Mouse (Mus musculus): Measurements from ENCODE around the gene Aldh3a1. TPM values are rescaled to one million over a fixed set of nuclear protein-coding genes. Genes with fewer than 3 reads are reported as not detected.
A peak's percentile ranks its signal among the peaks of the same experiment; 100 is the strongest.
"Not testable (repeated sequence)": the region's sequence is repeated elsewhere in the genome, so short reads cannot be mapped to it uniquely, and the experiment has no call there.

Gene Aldh3a1
- polyA plus RNA-seq (2015; fragmentation: Nextera tagmentation; extraction: Ambion mirVana): not detected in 2 replicates

DNA sequence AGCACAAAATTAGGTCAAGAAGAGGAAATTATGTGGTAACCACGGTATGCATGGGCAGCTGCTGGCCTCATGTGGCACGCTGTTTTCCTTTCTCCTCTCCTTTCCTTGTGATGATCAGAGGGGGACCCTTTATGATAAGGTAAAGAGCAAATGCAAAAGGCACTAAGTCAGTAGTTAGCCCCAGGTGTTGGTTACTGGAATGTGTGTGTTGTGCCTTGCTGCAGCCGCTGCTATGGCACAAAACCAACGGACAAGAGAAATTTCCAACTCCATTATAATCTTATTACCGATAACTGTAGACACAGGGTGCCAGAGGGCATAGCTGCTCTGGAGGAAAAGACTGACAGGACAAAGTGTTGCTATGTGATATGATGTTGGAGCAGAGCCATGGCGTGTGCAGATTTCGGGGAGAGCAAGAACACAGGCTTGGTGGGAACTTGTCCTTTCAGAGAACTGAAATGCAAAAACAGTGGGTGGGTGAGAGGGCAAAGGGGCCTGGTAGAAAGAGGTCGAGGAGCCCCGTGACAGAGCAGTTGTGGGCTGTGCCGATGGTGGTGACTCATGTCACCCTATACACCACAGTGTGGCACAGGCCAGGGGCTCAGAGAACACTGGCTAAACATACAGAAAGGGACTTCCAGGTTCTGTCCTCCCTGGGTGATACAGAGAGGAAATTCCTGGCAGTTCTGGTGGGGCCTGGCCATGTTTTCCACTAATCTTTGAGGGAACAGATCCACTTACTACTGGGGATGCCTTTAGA lies at the start of gene Aldh3a1:
Aldh3a1 (plus strand) TSS at position 51 of the 760 bp plus-strand sequence.
- Histone ChIP-seq H3K9me3 (ENCODE audit: low read length) (no peaks in the 10 kb centered on the region), H3K27ac (ENCODE audit: low read length) (no peak within 1 kb of the TSS), H3K4me3 (ENCODE audit: low read length) (no peak within 1 kb of the TSS), H3K36me3 (ENCODE audit: insufficient read depth, low read length) (no peaks in the 10 kb centered on the region), H3K4me1 (ENCODE audit: insufficient read depth, low read length) (no peaks in the 10 kb centered on the region), H3K27me3 (ENCODE audit: insufficient read depth, low read length) (peaks cover 7% of the 10 kb centered on the region; the same call in 1 of the 2 replicates), H3K4me2 (replicated peaks; ENCODE audit: low read depth, low read length) (no peak within 1 kb of the TSS), H3K9ac (replicated peaks; ENCODE audit: low read length) (no peak within 1 kb of the TSS)
- WGBS: 48% methylated on average over 10 of the region's 10 CpGs
- ATAC-seq (ENCODE audit: low FRiP score, low TSS enrichment): no peak

DNA sequence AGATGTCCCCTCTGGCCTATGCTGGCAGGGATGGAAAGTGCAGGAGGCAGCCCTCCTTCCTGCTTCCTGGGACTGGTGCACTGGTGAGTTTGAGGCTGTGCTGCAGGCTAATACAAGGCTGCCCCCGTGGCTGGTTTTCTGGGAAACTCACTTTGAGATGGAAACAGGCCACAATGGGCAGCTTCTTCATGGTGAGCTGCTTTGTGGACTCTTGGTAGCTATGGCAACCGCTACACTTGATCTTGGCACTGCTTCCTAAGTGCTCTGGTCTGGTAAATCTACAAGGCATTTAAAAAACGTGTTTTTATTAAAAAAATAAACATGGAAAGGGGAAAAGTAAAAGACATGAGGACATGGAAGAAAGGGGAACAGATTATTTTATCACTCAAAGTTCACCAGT lies 49.2 kb upstream of the Aldh3a1 start:
- Histone ChIP-seq H3K9me3 (ENCODE audit: low read length) (no peaks in the 10 kb centered on the region), H3K4me3 (ENCODE audit: low read length) (no peak overlapping the region), H3K4me2 (replicated peaks; ENCODE audit: low read depth, low read length) (no peak overlapping the region), H3K27me3 (ENCODE audit: insufficient read depth, low read length) (no peaks in the 10 kb centered on the region), H3K36me3 (ENCODE audit: insufficient read depth, low read length) (peaks cover 100% of the 10 kb centered on the region), H3K27ac (ENCODE audit: low read length) (no peak overlapping the region), H3K9ac (replicated peaks; ENCODE audit: low read length) (no peak overlapping the region), H3K4me1 (ENCODE audit: insufficient read depth, low read length) (no peaks in the 10 kb centered on the region)
- WGBS: 81% methylated on average over 3 of the region's 3 CpGs
- no peak for ATAC-seq (ENCODE audit: low FRiP score, low TSS enrichment)

DNA sequence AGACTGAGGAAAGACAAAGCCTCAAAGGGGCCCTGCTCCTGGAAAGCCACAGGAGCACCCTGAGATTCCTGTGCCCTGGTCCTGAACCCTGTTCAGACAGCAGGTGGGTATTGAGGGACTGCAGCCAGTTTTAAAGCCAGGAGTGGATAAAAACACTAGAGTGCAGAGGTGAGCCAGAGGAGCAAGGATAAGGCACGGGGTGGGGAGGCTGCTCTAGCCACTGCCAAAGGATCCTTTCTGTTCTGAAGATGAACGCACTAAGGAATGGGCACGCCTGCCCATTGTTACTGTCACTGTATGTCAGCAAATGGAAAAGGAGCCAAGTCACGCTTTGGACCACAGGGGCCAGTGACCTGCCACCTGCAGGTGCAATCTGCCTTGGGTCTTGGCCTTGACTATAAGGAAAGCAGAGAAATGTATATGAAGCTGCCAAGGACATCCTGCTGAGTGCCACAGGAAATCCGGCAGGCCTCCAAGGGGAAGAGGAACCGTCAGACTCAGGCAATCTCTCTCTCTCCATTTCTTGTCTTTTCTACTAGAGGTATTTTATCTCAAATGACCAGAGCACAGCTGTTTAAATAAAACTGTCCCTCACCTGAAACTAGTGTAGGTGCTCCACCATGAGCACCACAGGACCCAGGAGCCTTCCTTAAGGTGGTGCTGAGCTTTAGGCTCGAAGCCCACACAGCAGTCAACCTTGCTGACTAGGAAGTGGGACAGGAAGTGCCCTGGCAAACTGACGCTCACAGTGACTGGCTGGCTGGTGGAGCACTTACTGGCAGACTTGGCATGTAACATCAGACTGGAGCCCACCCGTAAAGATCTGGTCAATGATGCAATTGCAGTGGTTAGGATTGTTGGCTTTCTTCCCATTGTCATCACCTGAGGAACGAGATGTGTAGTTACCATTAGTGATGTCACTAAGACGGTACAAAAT lies 47.3 kb upstream of the Aldh3a1 start:
- ATAC-seq (ENCODE audit: low FRiP score, low TSS enrichment): no peak
- Histone ChIP-seq H3K27me3 (ENCODE audit: insufficient read depth, low read length) (no peaks in the 10 kb centered on the region), H3K27ac (ENCODE audit: low read length) (no peak overlapping the region), H3K4me3 (ENCODE audit: low read length) (no peak overlapping the region), H3K36me3 (ENCODE audit: insufficient read depth, low read length) (peaks cover 100% of the 10 kb centered on the region), H3K4me2 (replicated peaks; ENCODE audit: low read depth, low read length) (no peak overlapping the region), H3K4me1 (ENCODE audit: insufficient read depth, low read length) (no peaks in the 10 kb centered on the region), H3K9me3 (ENCODE audit: low read length) (no peaks in the 10 kb centered on the region), H3K9ac (replicated peaks; ENCODE audit: low read length) (no peak overlapping the region)
- 73% methylated on average over 11 of the region's 11 CpGs for WGBS

DNA sequence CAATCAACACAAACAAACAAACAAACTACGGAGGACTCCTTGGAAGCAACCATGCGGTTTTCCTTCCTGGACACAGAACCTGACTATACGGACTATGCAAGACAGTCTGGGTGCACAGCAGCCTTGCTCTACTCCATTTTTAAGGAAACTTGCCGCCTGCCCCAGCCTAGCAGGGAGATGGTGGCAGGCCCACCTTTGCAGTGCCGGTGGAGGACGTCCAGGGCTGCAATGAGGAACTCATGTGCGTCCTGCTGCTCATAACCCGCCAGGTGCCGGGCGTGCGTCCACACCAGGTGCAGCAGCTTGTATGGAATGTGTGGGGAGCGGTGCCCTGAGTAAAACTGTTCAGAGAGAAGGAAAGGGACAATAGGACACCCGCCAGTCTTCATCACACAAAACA lies 46.2 kb upstream of the Aldh3a1 start:
- H3K27ac ChIP-seq (ENCODE audit: low read length): no peak overlapping the region
- H3K4me3 ChIP-seq (ENCODE audit: low read length): no peak overlapping the region
- H3K9me3 ChIP-seq (ENCODE audit: low read length): no peaks in the 10 kb centered on the region
- H3K4me2 ChIP-seq (replicated peaks; ENCODE audit: low read depth, low read length): no peak overlapping the region
- peaks cover 95% of the 10 kb centered on the region for H3K36me3 ChIP-seq (ENCODE audit: insufficient read depth, low read length)
- no peaks in the 10 kb centered on the region for H3K27me3 ChIP-seq (ENCODE audit: insufficient read depth, low read length)
- no peaks in the 10 kb centered on the region for H3K4me1 ChIP-seq (ENCODE audit: insufficient read depth, low read length)
- WGBS: 89% methylated on average over 13 of the region's 13 CpGs
- H3K9ac ChIP-seq (replicated peaks; ENCODE audit: low read length): no peak overlapping the region
- ATAC-seq (ENCODE audit: low FRiP score, low TSS enrichment): no peak

DNA sequence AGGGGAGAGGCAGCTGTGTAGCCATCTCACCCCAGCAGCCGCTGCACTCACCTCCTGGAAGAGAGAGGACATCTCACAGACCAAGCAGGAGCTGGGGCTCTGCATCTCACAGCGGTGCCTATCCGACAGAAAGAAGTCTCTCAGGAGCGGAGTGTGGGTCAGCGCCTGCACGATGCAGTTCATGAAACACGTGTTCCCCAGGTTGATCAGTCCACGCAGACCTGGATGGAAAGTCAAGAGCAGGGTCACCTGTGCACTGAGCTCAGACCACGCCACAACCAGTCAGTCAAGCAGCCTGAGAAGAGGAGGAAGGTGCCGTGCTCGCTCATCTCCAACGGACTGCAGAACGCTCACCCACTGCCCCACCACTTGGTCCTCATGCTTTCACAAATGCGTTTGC lies 44.6 kb upstream of the Aldh3a1 start:
- no peaks in the 10 kb centered on the region for H3K9me3 ChIP-seq (ENCODE audit: low read length)
- no peak overlapping the region for H3K27ac ChIP-seq (ENCODE audit: low read length)
- ATAC-seq (ENCODE audit: low FRiP score, low TSS enrichment): no peak
- H3K9ac ChIP-seq (replicated peaks; ENCODE audit: low read length): no peak overlapping the region
- H3K36me3 ChIP-seq (ENCODE audit: insufficient read depth, low read length): peaks cover 95% of the 10 kb centered on the region
- H3K4me2 ChIP-seq (replicated peaks; ENCODE audit: low read depth, low read length): no peak overlapping the region
- WGBS: 91% methylated on average over 14 of the region's 14 CpGs
- H3K4me1 ChIP-seq (ENCODE audit: insufficient read depth, low read length): no peaks in the 10 kb centered on the region
- no peaks in the 10 kb centered on the region for H3K27me3 ChIP-seq (ENCODE audit: insufficient read depth, low read length)
- no peak overlapping the region for H3K4me3 ChIP-seq (ENCODE audit: low read length)

DNA sequence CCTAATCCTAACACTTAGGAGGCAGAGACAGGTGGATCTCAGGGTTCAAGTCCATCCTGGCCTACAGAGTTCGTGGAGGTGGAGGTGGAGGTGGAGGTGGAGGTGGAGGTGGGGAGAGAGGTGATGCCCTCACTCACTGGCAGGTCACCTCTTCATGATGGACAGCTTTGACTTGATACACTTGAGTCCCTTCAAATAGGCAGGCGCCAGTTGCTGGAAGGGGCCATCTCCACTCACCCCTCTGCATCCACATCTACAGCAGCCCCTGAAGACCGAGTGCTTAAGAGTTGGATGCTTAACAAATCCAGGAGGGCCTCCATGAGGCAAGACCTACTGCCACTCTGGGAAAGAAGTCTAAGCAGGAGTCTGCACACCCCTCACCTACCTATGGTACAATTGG lies 44.0 kb upstream of the Aldh3a1 start:
- no peak overlapping the region for H3K4me3 ChIP-seq (ENCODE audit: low read length)
- WGBS: 89% methylated on average over 3 of the region's 3 CpGs
- no peak overlapping the region for H3K4me2 ChIP-seq (replicated peaks; ENCODE audit: low read depth, low read length)
- H3K9me3 ChIP-seq (ENCODE audit: low read length): no peaks in the 10 kb centered on the region
- H3K4me1 ChIP-seq (ENCODE audit: insufficient read depth, low read length): no peaks in the 10 kb centered on the region
- no peak overlapping the region for H3K9ac ChIP-seq (replicated peaks; ENCODE audit: low read length)
- no peak overlapping the region for H3K27ac ChIP-seq (ENCODE audit: low read length)
- no peaks in the 10 kb centered on the region for H3K27me3 ChIP-seq (ENCODE audit: insufficient read depth, low read length)
- ATAC-seq (ENCODE audit: low FRiP score, low TSS enrichment): no peak
- H3K36me3 ChIP-seq (ENCODE audit: insufficient read depth, low read length): peaks cover 92% of the 10 kb centered on the region

DNA sequence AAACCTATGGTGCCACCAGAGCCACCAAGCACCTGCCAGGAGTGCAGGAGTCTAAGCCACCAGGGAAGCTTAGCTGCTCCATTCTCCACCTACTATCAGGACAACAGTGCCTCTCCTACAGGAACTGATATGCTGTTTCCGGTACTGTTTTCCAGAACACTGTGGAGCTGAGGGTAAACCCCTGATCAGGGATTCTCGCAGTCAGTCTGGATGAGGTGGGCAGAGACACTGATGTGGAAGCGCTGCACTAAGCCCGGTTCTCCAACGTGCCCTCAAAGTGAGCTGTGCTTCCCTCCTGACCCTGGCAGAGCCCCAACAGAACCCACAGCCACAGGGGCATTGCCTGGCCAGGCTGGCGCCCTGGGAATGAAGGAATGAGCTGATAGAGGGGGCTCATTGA lies 43.0 kb upstream of the Aldh3a1 start:
- Histone ChIP-seq H3K4me3 (ENCODE audit: low read length) (no peak overlapping the region), H3K4me1 (ENCODE audit: insufficient read depth, low read length) (no peaks in the 10 kb centered on the region), H3K4me2 (replicated peaks; ENCODE audit: low read depth, low read length) (no peak overlapping the region), H3K9me3 (ENCODE audit: low read length) (no peaks in the 10 kb centered on the region), H3K27ac (ENCODE audit: low read length) (no peak overlapping the region), H3K9ac (replicated peaks; ENCODE audit: low read length) (no peak overlapping the region), H3K36me3 (ENCODE audit: insufficient read depth, low read length) (peaks cover 82% of the 10 kb centered on the region), H3K27me3 (ENCODE audit: insufficient read depth, low read length) (no peaks in the 10 kb centered on the region)
- no peak for ATAC-seq (ENCODE audit: low FRiP score, low TSS enrichment)
- 91% methylated on average over 6 of the region's 6 CpGs for WGBS

DNA sequence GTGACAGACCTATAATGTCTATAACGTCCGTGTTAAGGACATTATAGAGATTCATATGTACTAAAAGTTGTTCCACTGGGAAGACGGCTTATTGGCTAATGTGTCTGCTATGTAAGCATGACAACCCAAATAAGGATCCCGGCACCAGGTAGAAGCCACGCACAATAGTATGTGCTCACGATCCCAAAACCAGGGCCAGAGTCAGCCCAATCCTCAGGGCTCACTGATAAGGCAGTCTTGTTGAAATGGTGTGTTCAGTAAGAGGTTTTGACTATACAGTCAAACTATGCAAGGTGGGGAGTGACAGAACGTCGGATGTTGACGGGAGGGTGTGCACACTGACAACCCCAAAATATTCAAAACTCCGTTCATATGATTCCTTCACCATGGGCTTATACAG lies 42.5 kb upstream of the Aldh3a1 start:
- WGBS: 91% methylated on average over 10 of the region's 10 CpGs

DNA sequence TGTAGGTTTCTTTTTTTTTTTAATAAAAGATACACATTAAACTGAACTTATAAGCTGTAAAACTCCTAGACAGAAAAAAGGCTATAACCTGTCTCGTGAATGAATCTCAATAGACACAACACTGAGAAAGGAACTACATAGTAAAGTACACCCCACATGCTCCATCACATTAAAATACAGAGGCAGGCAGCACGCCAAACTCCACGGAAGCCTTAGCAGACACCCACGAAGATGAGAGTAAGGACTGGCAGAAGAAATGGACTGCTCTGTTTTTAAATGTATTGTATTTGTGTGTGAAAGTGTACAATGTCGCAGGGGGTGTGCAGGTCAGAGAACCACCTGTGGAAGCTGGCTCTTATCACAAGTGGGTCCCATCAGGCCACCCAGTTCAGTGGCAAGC lies 37.2 kb upstream of the Aldh3a1 start:
- Histone ChIP-seq H3K4me1 (ENCODE audit: insufficient read depth, low read length) (peaks cover 20% of the 10 kb centered on the region; the same call in 1 of the 2 replicates), H3K9me3 (ENCODE audit: low read length) (no peaks in the 10 kb centered on the region), H3K9ac (replicated peaks; ENCODE audit: low read length) (no peak overlapping the region), H3K27me3 (ENCODE audit: insufficient read depth, low read length) (no peaks in the 10 kb centered on the region), H3K4me2 (replicated peaks; ENCODE audit: low read depth, low read length) (no peak overlapping the region), H3K4me3 (ENCODE audit: low read length) (no peak overlapping the region), H3K27ac (ENCODE audit: low read length) (no peak overlapping the region), H3K36me3 (ENCODE audit: insufficient read depth, low read length) (peaks cover 24% of the 10 kb centered on the region)
- 83% methylated on average over 5 of the region's 5 CpGs for WGBS
- no peak for ATAC-seq (ENCODE audit: low FRiP score, low TSS enrichment)

More for the DNA sequence above, 42.5 kb upstream of the Aldh3a1 start:
- Histone ChIP-seq H3K27me3 (ENCODE audit: insufficient read depth, low read length) (no peaks in the 10 kb centered on the region), H3K27ac (ENCODE audit: low read length) (no peak overlapping the region), H3K36me3 (ENCODE audit: insufficient read depth, low read length) (peaks cover 77% of the 10 kb centered on the region), H3K4me1 (ENCODE audit: insufficient read depth, low read length) (no peaks in the 10 kb centered on the region), H3K4me3 (ENCODE audit: low read length) (no peak overlapping the region), H3K4me2 (replicated peaks; ENCODE audit: low read depth, low read length) (no peak overlapping the region), H3K9me3 (ENCODE audit: low read length) (no peaks in the 10 kb centered on the region), H3K9ac (replicated peaks; ENCODE audit: low read length) (no peak overlapping the region)
- no peak for ATAC-seq (ENCODE audit: low FRiP score, low TSS enrichment)

DNA sequence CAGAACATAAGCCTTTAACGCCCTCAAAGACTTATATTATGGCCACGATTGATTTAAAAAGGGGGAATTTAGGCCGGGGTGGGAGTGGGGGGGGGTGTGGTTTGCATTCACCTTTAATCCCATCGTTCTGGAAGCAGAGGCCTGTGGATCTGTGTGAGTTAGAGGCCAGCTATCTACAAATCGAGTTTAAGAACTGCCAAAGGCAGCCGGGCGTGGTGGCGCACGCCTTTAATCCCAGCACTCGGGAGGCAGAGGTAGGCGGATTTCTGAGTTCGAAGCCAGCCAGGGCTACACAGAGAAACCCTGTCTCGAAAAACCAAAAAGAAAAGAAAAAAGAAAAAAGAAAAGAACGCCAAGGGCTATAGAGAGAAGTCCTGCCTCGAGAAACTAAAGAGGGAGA lies 33.9 kb upstream of the Aldh3a1 start:
- not testable (repeated sequence) for H3K9me3 ChIP-seq (ENCODE audit: low read length); ATAC-seq (ENCODE audit: low FRiP score, low TSS enrichment); H3K27me3 ChIP-seq (ENCODE audit: insufficient read depth, low read length); H3K27ac ChIP-seq (ENCODE audit: low read length); H3K36me3 ChIP-seq (ENCODE audit: insufficient read depth, low read length)
- Histone ChIP-seq H3K4me3 (ENCODE audit: low read length) (peak overlapping the region; percentile 100), H3K4me1 (ENCODE audit: insufficient read depth, low read length) (peaks cover 20% of the 10 kb centered on the region; the same call in 1 of the 2 replicates), H3K9ac (replicated peaks; ENCODE audit: low read length) (peak overlapping the region; percentile 38), H3K4me2 (replicated peaks; ENCODE audit: low read depth, low read length) (peak overlapping the region; percentile 64)
- WGBS: 36% methylated on average over 15 of the region's 15 CpGs
